Mouse (Mus musculus) retina, postnatal 1 day (tissue): ENCODE measurements around the gene Sfr1.

Experiments used
- DNase-seq: peaks from one replicate; pipeline ENCODE4 v3.0.0-alpha.2; 2012

Sfr1 gene

GRCm38 (mm10) chr19:47753921-47754320 lies 22.4 kb downstream of the Sfr1 start:
- DNase-seq: no peak

DNA sequence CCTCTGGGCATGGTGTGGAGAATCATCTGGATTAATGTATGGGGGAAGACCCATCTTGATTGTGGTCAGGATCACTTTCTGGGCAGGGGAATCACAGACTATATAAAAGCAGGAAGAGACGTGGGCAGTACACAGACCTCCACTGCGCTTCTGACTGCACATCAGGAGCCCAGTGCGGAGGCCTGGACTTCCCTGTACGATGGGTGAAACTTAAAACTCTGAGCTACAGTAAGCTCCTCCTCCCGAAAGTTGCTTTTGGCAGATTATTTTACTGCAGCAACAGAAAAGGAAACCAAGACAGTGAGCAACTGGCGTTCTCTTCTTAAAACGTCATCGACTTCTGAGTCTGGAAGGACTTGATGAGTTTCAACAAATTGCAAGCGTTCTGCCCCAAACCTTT lies 23.4 kb downstream of the Sfr1 start:
- DNase-seq: no peak

DNA sequence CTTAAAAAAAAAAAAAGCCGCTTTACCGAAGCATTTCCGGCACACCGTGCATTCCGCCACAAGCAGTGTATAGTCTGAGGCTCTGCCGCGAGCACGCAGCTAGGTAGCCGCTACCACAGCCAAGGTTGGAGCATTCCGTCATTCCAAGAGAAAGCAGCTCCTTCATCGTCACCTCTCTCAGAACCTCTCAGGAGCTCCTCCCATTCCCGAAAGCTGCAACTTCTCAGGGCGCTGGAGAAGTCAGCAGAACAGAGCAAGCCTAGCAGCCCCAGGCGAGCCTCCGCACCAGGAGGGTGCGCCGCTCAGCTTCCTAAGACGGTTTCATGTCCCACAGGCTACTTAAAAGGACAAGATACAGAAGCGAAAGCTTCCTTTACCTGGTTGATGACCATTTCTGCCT lies 24.1 kb downstream of the Sfr1 start:
- no peak for DNase-seq

DNA sequence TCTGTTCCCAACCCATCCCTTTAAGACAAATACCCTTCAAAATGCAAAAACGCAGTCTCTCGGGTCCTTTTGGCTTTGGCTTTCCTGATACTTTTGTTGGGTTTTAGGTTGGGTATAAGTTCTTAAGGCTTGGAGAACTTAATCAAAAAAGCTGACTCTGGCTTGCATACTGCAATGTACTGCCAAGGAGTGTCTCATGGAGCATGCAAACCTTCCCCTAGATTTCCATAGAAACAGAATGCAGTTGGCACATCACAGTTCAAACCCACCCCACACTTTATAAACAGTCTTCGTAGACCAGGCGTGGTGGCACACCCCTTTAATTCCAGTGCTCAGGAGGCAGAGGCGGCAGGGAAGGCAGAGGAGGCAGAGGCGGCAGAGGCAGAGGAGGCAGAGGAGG lies 46.4 kb downstream of the Sfr1 start:
- DNase-seq: no peak

GRCm38 (mm10) chr19:47780145-47780544 lies 48.7 kb downstream of the Sfr1 start:
- DNase-seq: no peak

DNA sequence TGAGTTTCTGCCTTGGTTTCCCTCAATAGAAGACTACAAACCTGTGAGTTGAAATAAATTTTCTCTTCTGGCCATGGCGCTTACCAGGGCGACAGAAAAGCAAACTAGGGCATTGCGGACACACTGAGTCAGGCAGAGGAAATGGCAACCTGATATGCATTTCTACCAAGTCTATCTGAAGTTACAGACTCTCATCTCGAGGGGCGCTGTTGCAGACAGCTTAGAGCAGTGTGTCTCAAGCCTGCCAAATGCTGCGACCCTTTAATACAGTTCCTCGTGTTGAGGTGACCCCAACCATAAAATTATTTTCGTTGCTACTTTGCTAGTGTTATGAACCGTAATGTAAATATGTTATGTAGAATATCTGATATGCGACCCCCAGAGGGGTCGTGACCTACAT lies 49.5 kb downstream of the Sfr1 start:
- DNase-seq: no peak

DNA sequence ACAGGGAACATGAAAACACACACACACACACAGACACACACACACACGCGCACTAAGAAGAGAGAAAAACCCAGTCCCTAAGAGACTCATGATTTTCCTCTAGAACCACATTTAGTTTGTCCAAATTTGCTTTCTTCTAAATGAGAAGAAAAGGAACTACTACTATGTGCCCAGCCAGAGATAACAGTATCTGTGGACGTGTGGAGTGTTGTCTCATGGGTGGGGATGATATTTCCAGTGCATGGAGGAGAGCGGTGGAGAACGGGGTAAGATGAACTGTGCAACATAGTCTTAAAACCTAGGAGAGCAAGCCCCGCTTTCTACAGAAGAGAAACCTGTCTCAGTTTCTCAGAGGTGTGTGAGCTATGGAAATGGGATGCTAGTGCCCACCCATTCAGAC lies 52.4 kb downstream of the Sfr1 start:
- DNase-seq: no peak
